Mouse (Mus musculus) kidney, adult 2 months (tissue): Measurements from ENCODE around the gene Clec4a3.
"Not testable (repeated sequence)": the region's sequence is repeated elsewhere in the genome, so short reads cannot be mapped to it uniquely, and the experiment has no call there.

Experiments
- CTCF ChIP-seq: fragments of 200-500 bp; conservative IDR thresholded peaks from 2 replicates; pipeline ENCODE4 v1.5.1; 2011; ENCODE audit warnings: low read depth, mild to moderate bottlenecking, control low read depth, low read length, moderate library complexity, mixed read lengths; ENCODE audit not compliant: insufficient read depth, insufficient read length
- POLR2A ChIP-seq: fragments of 200-500 bp; IDR thresholded peaks from one replicate; pipeline ENCODE4 v1.6.1; 2011; ENCODE audit warnings: low read depth, low read length, control low read depth

DNA sequence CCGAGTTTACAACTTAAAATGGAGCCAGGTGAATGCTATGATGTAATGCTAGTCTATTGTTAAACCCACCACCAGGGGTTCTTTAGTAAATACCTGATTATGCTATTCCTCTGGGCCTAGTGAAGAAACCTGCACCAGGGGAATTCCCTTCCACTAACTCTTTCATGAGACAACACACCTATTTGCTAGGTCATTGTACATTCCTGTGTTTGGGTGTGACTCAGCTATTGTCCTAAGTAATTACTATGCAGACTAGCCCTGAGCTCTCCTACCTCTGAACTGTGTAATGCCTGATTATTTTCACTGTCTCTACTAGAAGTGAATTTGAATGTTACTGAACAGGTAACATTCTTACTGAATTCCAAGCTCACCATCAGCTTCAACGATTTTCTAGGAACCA, 52.4 kb downstream of the Clec4a3 start:
- TF ChIP-seq CTCF, POLR2A: not testable (repeated sequence)
